Mouse (Mus musculus) B cell, adult 2 months (primary cell): ENCODE data around the gene Creb3l2.

ENCODE experiments used
- DNase-seq, 2 experiments: peaks; one replicate each; pipeline ENCODE4 v3.0.0; 2022

Gene Creb3l2

DNA sequence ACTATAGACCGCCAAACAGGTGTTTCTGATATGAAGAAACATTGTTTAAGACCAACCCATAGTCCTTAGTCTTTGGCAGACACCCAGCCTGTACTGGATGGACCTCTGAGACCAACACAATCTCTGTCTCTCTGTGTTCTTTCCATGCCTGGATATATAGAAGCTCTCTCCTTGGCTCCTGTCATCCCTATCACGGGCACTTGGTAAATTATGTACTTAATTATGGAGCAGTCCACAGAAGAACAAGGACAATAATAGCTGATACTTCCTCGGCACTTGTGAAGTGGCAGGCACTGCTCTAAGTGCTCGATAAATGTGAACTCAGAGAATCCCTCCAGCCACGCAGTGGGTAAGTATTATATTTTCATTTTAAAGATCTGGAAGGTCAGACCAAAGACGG, 72.2 kb downstream of the Creb3l2 start:
- no peak for DNase-seq

DNA sequence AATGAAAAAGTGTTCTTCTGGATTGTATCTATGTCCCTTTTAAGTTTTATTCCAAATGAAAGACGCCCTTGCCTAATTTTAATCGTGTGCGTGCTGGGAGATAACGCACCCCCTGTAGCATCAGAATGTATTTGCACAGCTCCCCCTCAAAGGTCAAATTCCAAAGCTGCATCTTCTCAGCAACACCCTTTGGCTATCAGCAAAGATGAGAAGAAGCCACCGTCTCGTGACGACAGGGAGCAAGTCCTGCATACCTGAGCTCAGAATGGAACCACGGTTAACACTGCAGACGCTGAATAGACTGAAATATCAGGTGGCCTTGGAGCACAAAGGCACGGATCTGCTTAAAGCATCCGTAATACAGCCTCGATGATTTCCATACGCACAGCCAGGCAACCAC, 73.7 kb downstream of the Creb3l2 start:
- no peak for DNase-seq

DNA sequence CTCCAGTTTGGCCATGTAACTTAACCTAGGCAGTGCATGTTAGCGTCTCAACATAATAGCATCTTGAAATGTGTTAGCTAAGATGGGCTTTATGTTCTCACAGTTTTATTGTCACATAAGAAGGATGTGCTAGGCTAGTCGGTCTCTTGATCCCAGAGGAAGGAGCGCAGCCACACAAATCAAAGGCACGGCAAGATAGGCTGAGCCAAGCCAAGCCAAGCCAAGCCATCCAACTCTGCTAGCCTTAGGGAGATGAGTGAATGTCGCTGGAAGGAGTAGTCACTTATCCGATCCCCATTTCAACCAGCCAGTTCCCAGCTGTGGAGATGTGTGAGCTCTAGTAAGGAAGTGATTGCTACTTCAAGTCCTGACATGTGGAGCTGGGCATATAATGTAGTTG, 75.0 kb downstream of the Creb3l2 start:
- no peak for DNase-seq

DNA sequence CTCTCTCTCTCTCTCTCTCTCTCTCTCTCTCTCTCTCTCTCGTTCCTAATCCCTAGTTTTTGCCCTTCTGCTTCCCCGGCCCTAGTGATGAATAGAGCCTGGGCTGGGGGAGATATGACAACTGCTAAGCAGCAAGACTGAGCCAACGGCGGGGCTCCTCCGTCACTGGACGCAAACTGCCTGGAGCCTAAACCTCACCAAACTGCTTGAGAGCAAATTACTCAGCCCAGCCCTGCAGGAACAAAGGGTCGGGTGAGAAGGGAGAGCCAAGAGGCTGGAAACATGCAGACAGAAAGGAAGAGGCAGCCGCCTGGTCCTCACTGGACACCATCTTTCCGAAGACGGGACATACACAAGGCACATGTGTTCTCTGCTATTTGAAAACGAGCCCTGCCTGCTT, 76.8 kb downstream of the Creb3l2 start:
- no peak for DNase-seq

DNA sequence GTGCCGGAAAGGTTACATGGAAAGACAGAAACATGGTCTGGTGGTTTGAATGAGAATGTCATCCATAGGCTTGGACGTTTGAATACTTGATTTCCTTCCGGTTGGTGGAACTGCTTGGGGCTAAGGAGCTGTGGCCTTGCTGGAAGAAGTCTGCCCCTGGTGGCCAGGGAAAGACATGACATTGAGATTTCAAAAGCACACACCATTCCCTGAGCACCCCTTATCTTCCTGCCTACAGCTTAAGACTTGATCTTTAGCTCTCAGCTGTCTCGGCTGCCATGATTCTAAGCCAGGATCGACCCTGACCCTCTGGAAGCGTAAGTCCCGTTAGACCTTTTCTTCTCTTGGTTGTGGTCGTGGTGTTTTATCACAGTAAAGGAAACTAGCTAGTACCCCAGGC, 77.6 kb downstream of the Creb3l2 start:
- DNase-seq: peak; percentile 17 to 21

DNA sequence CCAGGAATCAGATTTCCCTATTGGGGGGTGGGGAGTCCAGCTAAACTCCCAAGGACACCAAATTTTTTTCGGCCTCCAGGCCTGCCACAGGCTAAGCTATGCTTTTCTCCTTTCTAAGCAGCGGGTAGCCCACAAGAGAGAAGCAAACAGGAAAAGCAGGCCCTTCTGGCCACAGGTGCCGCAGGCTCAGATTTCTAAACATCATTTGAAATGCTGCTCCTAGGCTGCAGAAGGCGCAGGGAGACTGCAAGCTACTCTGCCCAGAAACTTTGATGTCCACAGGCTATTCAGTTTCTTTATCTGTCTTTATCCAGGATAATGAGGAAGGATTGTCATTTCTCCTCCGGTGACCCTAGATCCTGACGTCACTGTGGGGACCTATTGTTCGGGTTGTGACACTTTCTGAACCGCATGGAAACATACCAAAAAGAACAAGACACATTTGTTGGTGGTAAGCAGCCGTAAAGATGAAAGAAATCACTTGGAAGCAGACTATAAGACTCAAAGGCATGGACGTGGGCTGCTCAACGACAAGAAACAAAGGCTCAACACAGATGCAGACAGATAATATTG, 81.0 kb downstream of the Creb3l2 start:
- no peak for DNase-seq

DNA sequence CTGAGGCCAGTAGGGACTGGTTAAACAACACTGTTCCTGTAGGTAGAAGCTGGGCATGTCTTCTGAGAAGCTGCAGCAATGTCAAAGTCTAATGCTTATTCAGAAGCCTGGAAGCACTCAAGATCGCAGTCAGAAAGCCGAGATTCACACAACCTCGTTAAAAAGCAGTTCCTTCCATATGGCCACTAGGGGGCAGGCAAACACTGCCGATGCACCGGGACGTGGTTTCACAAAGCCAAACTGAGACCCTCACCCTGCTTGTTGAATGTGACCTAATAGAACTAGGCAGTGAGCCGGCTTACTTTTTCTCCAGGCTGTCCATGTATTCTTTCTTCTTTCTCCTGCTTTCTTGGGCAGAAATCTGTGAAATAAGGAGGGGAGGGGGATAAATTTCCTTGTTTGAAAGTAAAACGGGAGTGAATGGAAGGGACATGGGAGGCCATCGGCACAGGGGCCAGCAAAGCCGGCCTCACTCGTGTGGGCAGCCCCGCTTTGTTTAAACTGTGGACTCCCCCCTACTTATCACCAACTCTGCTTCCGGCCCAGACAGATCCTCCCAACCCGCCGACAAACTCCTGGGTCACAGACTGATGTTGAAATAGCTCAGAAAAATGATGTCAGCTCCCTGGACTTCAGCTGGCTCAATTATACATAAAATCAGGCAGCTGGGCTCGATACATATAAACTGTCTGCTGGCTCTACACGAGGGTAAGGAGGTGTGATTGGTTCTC, 87.3 kb downstream of the Creb3l2 start:
- peak; percentile 77 to 78 for DNase-seq

DNA sequence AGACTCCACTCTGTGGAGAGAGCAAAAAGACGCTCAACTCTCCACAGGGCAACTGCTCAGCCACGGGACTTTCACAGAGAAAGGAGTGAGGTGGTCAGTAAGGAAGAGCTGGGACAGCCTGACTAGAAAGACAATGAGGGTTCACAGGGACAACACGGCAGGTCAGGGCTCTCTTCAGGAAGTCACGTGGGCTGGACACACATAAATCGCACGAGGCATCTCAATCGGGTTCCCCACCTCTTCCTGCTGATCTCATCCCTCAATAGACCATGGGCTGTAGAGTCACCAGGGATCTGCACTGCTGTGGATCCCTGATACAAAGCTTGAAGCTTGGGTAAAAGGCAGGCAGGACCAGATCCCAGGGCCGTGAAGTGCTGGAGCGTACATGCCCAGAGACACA, 88.3 kb downstream of the Creb3l2 start:
- no peak for DNase-seq

DNA sequence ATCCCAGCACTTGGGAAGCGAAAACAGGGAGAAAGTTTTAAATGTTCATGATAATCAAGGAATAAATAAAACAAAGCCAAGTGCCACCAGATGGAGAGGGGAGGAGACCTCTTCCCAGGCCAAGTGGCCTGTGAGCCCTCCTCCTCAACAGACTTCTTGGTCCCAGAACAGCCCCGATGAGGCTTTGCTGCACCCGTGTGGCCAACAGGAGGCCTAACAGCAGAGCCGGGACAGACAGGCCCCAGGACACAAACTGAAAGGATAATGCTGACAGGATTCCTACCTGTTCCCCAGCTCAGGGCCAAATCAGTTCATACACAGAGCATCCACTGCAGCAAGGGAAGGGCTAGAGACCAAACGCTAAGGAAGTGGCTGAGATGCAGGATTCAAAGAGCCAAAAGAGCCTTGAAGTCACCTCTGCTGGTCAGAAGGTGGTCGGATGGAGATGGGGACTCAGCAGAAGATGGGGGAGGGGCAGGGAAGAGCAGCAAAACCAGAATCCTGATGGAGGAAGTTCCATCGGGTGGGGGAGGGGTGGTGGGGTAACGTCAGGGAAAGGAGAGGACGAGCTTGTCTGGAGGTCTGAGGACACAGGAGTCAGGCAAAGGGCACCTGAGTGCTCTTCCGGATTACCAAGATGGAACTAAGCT, 90.1 kb downstream of the Creb3l2 start:
- DNase-seq: peak; percentile 44 to 55

DNA sequence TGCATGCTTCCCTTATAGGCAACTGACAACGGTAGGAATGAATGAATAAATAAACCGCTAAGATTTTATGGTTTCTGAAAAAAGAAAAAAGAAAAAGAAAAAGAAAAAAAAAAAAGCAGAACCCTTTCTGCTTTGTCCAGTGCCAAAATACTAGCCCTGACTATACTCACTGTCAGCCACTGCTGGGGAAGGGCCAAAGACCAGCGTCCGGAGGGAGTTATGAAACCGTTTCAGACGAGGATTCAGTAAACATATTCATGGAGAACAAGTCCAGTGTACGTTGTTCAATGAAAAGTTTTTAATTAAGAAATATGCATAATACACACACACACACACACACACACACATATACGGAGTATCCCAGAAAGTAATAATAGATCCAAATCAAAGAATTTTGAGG, 91.6 kb downstream of the Creb3l2 start:
- no peak for DNase-seq

DNA sequence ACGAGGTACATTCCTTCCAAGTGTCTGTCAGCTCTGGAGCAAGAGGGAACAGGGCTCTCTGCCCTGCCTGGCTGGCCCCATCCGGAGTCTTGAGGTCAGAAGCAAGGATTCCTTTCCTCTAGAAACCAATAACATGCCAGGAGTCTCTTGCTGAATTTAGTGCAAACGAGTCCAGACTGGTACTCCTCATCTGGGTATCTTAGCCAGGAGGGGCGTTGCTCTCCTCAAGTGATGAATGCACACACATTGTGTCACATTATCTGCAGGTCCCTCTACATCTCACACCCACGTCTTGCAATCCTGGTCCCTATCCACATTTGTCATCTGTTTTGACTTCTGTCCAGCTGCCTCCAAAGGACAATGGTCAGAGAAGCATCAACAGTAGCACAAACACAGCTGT, 94.3 kb downstream of the Creb3l2 start:
- no peak for DNase-seq

DNA sequence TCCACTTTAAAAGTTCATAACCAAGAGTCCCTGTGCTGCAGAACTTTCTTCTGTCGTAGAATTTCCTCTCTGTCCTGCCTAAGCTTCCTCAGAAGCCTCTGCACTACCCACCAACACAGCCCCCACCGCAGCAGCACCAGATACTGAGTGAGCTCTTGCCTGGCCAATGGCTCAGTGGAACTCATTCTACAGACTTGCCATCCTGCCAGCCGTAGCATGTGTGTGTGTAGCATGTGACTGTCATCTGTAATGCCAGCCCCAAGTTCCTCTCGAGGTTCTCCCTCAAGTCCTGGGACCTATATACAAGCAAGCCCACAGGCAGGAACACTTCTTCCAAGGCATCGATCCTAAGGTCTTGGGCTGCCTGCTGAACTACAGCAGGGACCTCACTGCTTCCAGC, 103.9 kb downstream of the Creb3l2 start:
- no peak for DNase-seq

DNA sequence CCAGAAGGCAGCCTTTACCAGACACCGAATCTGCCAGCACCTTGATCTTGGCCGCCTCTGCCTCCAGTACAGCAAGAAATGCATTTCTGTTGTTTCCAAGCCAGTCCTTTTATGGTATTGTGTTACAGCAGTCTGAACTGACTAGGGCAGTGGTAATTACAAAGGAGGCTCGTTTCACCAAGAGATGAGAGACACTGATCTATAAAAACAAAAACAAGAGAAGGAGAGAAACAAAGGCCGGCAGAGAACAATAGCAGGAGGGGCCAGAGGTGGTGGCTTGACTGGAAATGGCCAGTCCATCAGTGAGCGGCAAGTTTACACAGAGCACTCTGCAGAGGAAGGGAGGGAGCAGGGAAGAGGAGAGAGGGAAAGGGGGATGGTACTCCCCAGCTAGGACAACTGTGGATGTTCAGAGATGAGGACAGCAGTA, 105.1 kb downstream of the Creb3l2 start:
- DNase-seq: no peak

DNA sequence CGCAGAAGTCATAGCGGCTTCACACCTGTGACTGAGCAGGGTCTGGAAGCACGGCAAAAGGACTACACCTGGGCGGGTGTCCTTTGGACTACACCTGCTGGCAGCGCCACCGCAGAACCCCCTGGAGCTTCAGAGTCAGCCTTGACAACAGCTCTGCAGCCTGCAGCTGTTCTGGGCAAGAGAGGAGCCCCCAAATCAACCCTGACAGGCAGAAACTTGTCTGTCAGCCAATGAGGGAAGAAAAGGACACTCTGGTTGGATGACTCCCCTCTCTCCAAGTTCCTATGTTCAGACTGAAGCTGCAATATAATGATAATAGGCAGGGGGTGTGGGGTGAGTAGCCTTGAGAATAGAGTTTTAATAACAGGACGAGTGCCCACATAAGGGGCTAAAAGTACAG, 105.6 kb downstream of the Creb3l2 start:
- no peak for DNase-seq

DNA sequence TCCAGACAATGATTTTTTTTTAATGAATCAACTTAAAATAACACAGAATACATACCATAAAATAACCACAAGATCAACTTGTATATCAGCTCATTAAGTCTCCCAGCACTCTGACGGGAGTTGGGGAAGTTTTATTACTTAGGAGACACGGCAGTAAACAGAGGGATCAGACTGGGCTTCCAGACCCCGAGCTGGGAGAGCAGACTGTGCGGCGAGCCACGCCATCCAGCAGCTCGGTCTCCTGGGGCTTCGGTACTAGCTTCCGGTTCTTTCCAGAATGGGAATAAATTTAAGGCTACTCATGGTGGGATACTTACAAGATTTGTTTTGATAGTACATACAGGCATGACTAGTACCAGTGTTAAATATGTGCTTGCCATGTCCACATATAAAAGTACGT, 109.1 kb downstream of the Creb3l2 start:
- DNase-seq: no peak

DNA sequence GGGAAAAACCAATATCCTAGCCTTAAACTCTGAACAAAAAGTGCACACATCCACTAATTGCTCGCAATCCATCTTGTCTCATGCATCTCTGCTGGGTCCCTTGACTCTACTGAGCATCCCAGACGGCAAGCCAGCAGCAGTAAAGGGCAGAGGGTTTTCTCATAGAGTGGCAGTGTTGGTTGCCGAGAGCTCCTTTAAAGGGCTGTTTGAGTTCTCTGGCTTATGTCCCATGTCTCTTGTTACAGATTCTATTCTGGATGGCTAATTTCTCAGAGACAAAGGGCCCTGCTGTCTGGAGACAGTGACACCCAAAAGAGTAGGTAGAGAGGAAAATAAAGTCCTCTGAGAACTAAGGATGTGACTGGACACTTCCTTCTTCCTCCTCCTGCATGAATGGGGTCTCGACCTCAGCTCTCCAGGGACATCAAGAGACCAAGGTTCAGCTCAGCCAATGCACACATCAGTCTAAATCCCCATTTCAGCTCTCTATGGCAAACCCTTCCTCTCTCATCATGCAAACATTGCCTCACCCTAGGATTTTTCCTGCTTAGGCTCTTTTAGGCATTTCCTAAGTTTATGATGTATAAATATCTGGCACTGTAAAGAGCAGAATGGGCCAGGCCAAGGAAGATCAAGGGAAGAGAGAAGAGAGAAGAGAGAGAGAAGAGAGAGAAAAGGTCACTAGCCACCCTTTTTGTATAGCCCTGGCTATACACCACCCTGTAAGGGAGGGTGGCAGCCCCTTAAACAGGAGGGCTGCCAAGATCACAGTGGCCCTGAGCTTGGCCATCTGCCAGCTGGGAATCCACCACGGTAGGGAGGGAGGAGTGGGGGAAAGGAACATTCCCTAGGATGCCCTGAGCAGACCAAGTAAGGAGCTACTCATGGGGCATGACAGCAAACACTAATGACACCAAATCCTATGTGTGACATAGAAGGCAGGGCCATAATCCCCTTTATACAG, 111.8 kb downstream of the Creb3l2 start:
- DNase-seq: no peak

DNA sequence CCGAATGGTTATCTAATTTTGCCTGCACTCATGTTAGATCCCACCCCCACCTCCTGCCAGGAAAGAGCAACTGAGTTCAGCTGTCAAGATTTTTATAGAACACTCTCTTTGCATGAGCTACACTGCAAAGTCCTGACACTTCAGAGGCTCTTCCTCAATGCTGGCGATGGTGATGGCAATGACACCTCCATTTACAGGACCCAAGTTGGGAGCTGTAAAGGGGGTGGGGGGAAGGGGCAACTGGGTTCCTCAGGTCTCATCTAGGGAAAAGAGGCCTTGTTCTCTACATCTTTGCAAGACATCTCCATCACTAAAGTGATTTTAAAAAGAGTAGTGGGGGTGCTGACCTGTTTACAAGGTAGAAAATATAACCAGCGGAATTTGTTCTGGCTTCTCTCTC, 112.6 kb downstream of the Creb3l2 start:
- no peak for DNase-seq

DNA sequence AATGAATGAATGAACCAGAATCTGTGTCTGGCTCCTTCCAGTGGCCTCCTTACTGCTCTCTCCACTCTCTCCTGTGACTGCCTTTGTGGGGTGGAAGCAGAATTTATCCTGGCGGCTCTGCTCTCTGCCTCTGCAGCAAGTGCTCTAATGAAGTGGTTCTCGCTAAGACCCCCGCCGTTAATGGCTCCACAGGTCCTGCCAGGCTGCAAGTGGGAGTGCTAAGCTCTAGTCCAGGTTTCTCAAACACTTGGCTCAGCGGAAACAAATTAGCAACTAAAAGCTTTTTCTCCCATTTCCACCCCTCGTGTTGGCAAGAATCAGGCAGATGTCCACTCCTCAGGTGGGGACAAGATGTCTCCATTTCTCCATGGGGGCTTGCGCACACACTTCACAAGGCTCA, 113.3 kb downstream of the Creb3l2 start:
- DNase-seq: no peak

DNA sequence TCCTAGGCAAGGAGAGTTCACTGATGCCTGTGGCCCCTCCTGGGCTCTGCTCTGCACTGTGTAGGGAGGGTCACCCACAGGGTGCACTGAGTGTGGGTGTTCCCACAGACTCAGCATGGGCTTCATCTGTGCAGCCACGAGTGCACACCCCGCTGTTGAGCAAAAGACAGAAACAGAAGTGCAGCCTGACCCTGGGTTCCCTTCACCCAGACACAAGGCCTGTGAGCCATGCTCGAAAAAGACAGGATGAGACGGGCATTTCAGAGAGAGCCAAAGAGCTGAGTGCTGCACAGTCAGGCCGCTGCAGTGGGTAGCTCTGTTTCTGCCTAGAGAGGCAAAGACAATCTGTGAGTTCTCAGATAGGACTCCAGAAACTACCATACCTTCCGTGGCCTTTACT, 114.4 kb downstream of the Creb3l2 start:
- no peak for DNase-seq

DNA sequence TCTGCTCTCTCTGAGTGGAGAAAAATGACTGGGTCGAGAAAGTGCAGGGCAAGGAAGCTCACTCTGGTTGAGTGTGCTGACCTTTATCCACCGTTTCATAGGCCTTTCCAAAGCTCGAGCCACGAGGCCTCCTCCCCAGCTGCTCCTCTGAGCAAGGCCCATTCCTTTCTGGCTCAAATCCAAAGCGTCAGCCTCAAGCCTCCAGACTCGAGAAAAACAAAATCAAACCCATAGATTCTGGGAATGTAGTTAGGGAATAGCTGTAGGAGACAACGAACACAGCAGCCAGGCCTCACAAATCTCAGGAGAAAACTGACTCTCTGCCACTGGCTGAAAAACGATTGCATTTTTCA, 115.4 kb downstream of the Creb3l2 start:
- DNase-seq: no peak

DNA sequence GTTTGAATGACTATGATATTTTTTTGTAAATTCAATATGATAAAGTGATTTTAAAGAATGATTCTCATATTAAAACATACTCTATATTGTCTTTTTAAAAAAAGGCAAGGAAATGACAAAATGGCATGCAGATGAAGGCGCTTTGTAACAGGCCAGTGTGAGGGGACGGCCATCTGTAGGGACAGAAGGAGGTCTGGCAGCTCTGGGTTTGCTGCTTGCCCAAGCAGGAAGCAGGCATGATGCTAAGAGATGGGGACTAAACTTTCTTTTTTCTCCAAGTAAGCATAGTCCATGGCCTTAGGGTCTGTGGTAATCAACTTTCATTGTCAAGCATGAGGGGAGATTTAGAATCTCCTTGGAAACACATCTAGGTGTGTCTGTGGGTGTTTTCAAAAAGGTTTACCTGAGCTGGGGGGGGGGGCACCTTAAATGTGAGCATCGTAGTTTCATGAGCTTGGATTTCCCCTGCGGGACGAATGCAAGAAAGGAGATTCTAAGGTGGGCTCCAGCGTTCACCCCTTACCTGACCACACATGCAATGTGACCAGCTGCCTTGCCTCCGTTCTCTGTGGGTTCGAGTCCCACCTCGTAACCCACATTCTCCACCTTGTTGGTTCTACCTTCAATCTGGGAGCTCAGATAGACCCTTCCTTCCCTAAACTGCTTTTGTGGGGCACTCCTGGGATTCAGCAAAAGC, 115.9 kb downstream of the Creb3l2 start:
- no peak for DNase-seq

DNA sequence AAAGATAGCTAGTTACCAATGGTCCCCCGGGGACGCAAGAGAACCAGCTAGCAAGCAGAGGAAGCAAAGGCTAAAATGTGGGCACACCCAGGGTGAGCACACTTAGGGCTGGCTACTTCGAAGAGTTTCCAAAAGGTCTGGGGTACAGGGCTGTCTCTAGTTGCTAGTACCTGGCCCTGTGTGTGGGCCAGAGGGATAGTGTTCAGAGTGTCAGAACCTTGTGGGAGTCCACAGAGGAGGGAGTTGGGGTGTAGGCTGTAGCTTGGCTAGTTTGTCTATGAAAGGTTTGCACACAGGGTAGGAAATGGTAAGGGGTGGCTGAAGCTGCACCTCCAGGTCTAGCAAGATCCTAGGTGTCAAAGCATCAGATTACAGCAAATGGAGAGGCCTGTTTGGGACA, 116.9 kb downstream of the Creb3l2 start:
- peak; percentile 33 to 47 for DNase-seq

DNA sequence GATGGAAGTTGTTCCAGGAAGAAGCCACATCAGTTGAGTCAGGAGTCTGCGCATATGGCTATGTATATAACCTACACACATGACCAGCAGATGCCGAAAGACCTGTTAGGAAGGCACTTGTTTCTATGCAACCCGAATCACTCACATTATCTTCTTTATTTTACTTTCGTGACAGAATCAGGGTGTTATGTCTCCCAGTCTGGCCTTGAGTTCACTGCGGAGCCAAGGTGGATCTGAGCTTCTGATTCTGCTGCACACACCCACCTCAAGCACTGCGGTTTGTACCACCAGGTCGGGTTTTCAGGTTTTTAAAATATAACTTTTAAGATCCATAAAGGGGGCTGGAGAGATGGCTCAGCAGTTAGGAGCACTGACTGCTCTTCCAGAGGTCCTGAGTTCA, 119.3 kb downstream of the Creb3l2 start:
- no peak for DNase-seq
